Mouse (Mus musculus): ENCODE results near the gene Izumo4. TPM values are rescaled to one million over a fixed set of nuclear protein-coding genes. Genes with fewer than 3 reads are reported as not detected.

The Izumo4 gene
- total RNA-seq (2021) (10 to 100 TPM; 13.2 to 21.2 TPM), polyA plus RNA-seq (2012; rRNA removed) (73.3 and 74.3 TPM in 2 replicates)
- long read RNA-seq, partial matches to known transcripts, result 1 of 10 reads
- long read RNA-seq, other reads (novel, unspliced or antisense), result 9 of 10 reads

DNA sequence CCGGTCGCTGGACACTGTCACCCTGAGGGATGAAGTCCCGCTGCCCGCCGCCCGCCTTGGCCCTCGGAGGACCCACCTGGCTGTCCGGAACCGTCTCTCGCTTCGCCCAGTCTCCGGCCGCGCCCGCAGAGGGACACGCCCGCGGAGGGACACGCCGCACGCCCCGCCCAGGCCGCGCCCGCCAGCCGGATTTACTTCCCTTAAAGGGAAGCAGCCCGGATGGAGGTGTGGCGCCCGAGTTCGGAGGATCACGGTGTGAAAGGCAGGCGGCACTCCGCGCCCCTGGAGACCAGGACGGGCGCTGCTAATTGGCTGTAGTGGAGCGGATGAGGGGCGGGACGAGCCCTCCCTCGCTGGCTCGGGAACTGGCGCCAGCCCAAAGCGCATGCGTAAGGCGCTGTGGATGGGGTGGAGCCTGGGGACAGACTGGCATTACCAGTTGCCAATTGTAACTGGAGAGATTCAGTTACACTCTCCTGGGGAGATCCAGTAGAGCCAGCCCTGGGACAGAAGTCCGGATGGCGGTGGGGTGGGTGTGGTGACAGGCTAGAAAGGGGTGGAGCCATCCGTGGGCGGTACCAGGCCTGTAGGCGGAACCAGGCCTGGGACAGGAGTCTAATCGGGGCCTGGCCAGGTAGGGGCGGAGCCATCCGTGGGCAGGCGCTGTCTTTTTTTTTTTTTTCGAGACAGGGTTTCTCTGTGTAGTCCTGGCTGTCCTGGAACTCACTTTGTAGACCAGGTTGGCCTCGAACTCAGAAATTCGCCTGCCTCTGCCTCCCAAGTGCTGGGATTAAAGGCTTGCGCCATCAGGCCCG lies at the start of gene Izumo4, which contains the start of gene Mob3a:
Izumo4 (plus strand) TSS at position 464 of the 815 bp plus-strand sequence.
Mob3a (minus strand) TSS at position 257 of the 815 bp plus-strand sequence.
- peak; percentile 100 for DNase-seq

DNA sequence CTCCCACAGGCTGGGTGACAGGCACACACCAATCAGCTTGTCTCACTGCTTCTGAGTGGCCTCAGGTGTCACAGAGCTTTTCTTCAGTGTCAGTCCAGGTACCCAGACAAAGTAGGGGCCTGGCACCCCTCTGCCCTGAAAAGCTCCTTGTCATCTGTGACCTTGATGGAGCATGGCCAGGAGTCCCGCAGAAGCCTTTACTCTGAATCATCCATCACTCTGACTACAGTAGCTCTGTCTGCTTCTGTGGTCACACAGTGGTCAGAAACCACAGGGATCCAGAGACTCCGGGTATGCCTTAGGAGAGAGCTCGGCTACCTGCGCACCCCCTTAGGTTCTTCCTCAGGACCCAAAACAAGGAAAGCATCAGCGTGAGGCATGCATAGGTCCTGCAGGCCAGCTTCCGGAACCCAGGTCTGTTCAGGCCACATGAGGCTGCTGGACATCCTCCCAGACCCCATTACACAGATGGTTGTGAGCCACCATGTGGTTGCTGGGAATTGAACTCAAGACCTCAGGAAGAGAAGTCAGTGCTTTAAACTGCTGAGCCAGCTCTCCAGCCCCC lies 48.7 kb upstream of the Izumo4 start:
- peak; percentile 69 for DNase-seq

DNA sequence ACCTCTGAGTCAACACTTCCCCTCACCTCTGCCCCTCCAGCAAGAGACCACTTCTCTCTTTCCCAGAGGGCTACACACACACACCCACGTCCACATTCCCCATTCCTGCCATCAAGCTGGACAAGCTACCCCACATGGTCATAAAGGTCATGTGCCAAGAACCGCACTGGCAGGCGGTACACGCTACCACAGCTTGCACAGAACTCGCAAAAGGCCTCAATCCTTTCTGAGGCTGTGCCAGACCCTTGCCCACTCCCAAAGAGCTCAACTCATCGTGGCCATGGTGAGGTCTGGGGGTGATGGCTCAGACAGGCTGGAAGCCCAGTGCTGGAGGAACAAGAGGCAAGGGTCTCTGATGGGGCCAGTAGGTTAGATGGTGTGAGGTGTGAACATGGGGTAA lies 47.1 kb upstream of the Izumo4 start:
- DNase-seq, result no peak

- no peak for DNase-seq
These were observed 46.4 kb upstream of the Izumo4 start for GRCm38 (mm10) chr10:80655406-80656129.

DNA sequence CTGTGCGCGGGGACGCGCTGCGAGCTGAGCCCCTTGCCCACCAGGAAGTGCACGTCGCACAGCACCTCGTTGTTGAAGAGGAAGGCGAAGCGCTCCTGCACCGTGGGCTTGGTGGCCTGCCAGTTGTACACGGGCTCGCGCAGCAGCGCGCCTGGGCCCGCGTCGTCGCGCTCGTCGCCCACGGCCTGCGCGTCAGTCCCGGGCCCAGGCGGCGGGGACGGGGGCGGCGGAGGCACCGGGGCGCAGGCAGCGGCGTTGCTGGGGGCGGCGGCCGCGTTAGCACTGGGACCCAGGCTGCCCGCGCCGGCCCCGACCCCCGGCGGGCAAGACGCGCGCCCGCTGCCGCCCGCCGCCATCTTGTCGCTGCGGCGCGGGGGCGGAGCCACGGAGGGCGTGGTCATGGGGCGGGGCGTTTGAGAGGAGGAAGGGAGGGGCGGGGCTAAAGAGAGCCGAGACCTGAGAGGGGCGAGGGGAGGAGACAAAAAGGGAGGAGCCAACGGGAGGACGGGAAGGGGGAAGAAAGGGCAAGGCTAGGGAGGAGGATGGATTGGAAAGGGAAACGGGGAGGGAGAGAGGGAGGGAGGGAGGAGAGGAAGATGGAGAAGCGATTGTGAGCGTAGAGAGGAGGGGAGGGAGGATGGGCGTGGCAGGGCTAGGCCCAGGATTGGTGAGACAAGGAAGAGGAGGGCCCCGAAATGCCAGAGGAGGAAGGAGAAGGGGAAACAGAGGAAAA lies 45.7 kb upstream of the Izumo4 start:
- DNase-seq, result peak; percentile 97

GRCm38 (mm10) chr10:80656863-80657623 lies 44.9 kb upstream of the Izumo4 start, which contains the start of gene Btbd2:
Btbd2 (minus strand) TSS chr10:80657071.
- DNase-seq, result no peak

- no peak for DNase-seq
These were observed 43.7 kb upstream of the Izumo4 start for GRCm38 (mm10) chr10:80658194-80658840.

DNA sequence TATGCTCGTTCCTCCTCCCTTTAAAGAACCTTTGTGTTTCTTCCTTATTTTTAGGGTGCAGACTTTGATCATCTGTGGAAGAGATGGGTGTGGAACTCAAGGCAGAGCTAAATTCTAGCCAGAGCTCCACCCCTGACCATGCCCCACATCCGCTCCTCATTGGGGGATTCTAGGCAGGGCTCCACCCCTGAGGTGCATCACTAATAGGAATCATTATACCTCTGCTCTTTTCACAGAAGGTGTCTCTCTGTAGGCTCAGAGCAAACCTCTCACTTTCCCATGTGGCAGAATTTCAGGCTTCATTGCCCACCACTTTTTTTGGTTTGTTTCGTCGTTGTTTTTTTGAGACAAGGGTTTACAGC lies 43.2 kb upstream of the Izumo4 start:
- DNase-seq, result no peak

GRCm38 (mm10) chr10:80659213-80659612 lies 42.8 kb upstream of the Izumo4 start:
- peak; percentile 71 for DNase-seq

DNA sequence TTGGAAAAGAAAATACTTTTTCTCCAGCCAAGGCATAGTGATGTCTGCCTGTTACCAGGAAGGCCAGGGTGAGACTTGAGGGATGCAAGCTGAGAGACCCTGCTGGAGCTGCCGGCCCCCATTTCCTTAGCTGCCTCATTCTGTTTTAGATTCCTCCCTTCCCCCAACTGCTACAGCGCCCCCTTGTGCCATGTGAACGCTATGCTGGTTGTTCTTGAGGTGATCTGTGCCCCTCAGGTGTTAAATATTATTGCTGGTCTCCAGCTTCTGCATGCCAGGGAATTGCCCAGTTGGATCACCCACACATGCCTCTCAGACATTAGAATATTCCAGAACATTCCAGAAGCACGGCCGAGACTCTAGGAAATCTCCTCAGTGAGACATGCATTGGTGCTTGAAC lies 40.8 kb upstream of the Izumo4 start:
- DNase-seq, result no peak

DNA sequence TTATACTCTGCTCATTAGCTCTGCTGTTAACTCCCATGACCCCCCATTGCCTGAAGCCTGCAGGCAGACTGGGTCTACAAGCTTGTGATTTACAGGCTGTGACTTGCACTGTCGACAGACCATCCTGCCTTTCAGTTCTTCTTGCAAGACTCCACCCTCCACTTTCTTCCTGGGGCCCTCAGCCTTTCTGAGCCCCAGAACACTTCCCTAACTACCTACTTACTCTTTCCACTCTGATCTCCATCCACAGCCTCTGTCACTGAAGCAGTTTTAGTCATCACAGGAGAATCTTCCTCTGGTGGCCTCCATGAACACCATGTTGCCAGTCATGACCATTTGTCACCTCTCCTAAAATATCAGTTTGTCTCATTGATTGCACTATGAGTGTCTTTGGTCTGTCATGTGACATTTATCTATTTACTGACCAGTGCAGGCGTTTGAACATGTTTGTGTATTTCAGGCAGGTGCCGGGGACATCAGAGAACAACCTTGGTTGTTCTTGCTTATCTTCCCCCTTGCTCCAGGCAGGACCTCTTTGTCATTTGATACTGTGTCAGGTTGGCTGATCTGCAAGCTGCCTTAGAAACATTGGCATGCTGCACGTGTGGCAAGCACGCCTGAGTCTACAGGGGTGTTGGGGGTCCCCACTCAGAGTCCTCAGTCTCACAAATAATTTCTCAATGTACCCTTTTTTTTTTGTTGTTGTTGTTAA lies 38.3 kb upstream of the Izumo4 start:
- DNase-seq, result no peak

GRCm38 (mm10) chr10:80664197-80665015 lies 37.6 kb upstream of the Izumo4 start:
- peak; percentile 91 for DNase-seq

DNA sequence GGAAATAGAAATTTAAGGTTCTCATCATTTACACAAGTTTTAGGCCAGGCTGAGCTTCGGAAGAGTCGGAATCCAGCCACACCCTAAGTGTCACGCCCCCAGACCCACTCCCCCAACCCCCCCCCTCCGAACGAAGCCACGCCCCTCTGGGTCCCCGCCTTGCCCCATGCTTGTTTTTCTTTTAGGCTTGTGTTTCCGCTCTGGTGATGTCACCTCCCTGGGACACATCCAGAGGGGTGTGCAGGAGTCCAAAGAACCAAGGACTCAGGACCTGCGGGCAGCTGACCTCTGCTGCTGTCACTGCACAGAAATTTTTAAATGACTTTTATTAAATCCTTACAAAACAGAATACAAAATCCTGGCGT lies 37.0 kb upstream of the Izumo4 start:
- DNase-seq, result peak; percentile 90

- peak; percentile 50 for DNase-seq
These were observed 36.5 kb upstream of the Izumo4 start for GRCm38 (mm10) chr10:80665459-80665858.

- no peak for DNase-seq
These were observed 35.8 kb upstream of the Izumo4 start for GRCm38 (mm10) chr10:80665981-80666733.

DNA sequence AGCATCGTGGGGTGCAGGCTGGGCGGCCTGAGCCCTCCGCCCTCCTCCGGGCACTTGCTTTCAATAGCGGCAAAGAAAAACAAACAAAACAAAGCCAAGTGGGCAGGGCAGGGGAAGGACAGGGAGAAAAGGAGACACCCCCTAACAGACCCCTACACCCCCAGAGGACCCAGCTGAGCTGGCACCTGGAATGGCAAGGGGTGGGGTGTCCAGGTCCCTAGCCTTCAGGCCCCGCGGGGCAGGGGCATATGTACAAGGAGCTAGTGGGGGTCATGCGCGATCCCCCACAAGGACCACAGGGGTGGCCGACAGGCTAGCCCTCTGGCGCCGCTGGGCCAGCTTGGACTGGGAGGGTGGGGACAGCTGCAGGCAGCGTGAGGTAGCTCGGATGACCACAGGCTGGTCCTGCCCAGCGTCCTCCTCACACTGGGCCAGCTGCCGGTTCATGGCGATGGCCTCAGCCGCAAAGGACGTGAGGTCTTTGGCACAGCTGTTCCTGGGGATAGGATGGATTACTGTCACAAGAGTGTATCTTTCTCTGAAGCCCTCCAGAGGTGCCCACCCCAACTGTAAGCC lies 35.1 kb upstream of the Izumo4 start:
- DNase-seq, result no peak

GRCm38 (mm10) chr10:80668614-80669013 lies 33.4 kb upstream of the Izumo4 start:
- DNase-seq, result no peak

DNA sequence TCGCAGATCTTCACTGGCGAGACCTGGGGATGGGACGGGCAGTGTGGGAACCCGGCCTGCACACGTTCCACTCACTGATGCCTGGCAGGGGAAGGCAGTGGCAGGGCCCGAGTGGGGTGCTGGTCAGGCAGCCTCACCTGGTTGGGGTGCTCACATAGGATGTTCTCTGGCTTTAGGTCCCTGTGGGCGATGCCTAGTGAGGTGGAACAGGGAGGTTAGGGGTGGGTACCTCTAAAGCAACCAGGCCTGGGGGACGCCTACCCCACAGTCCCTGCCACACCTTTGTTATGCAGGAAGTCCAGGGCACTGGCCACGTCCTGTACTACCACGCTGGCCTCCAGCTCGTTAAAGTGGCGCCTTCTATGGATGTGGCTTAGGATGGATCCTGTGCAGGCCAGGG lies 33.0 kb upstream of the Izumo4 start:
- DNase-seq, result no peak
